Comparison of ENCODE assay signal across 8 mouse cellular contexts in genomic region chr6:108667599-108668021, GRCm38 (mm10). TPM values are rescaled to one million over a fixed set of nuclear protein-coding genes. Genes with fewer than 3 reads are reported as not detected.
A peak's percentile ranks its signal among the peaks of the same experiment; 100 is the strongest.
DNase-seq lines count a peak whose midpoint lies in the region; ATAC-seq and TF ChIP-seq lines count a peak whose summit lies in the region.

No protein-coding gene starts in this region.

- peaks cover 18% of the 10 kb centered on the region for H3K36me3 ChIP-seq in heart, embryonic 16.5 days (ENCODE audit: control insufficient read depth, insufficient read depth)
- H3K36me3 ChIP-seq in stomach, embryonic 14.5 days (ENCODE audit: control insufficient read depth, insufficient read depth, low read length) = peaks cover 5% of the 10 kb centered on the region
- H3K36me3 ChIP-seq in thymus, adult 2 months (ENCODE audit: control insufficient read depth, insufficient read depth, low read length) = no peaks in the 10 kb centered on the region

- peak overlapping the region; percentile 86 for H3K27ac ChIP-seq in heart, embryonic 16.5 days (ENCODE audit: low read length)
- peak overlapping the region; percentile 87 for H3K27ac ChIP-seq in stomach, embryonic 14.5 days (ENCODE audit: low read length)
- H3K27ac ChIP-seq in thymus, adult 2 months (ENCODE audit: control insufficient read depth, insufficient read depth, low read length) = no peak overlapping the region

- TF ChIP-seq POLR2A in thymus, adult 2 months (IDR thresholded peaks at IDR 0.05; ENCODE audit: control insufficient read depth, extremely low read depth, insufficient read depth, low read length, poor library complexity) = no peak

- TF ChIP-seq CTCF in thymus, adult 2 months (IDR thresholded peaks at IDR 0.05; ENCODE audit: borderline replicate concordance, control insufficient read depth, extremely low read depth, insufficient read depth, low read length, poor library complexity) = no peak

- peaks cover 34% of the 10 kb centered on the region for H3K4me1 ChIP-seq in heart, embryonic 16.5 days (ENCODE audit: control insufficient read depth, insufficient read depth, low read length)
- H3K4me1 ChIP-seq in stomach, embryonic 14.5 days (ENCODE audit: control insufficient read depth, insufficient read depth, low read length) = peaks cover 11% of the 10 kb centered on the region; the same call in 1 of the 2 replicates
- H3K4me1 ChIP-seq in thymus, adult 2 months (replicated peaks; ENCODE audit: control insufficient read depth, insufficient read depth, low read length) = peaks cover 6% of the 10 kb centered on the region

- H3K9me3 ChIP-seq in heart, embryonic 16.5 days (replicated peaks; ENCODE audit: control insufficient read depth, low read length) = no peaks in the 10 kb centered on the region
- no peaks in the 10 kb centered on the region for H3K9me3 ChIP-seq in stomach, embryonic 14.5 days (ENCODE audit: control insufficient read depth, low read depth, low read length)

- DNase-seq in frontal cortex, postnatal 10 days (ENCODE audit: low spot score in 2 of 2) = no peak
- DNase-seq in embryo, embryonic 10 days (ENCODE audit: low spot score) = peak; percentile 39
- peak; percentile 39 to 75 for DNase-seq in kidney, postnatal 25 days
- DNase-seq in thymus, adult 2 months = no peak
- DNase-seq in thymus, postnatal 36 days = no peak

- H3K4me2 ChIP-seq in heart, embryonic 16.5 days (ENCODE audit: low read depth, low read length) = peak overlapping the region; percentile 58
- no peak overlapping the region for H3K4me2 ChIP-seq in stomach, embryonic 14.5 days (replicated peaks; ENCODE audit: low read depth, low read length)

- WGBS in heart, embryonic 16.5 days = 11% methylated on average over 6 of the region's 6 CpGs
- WGBS in stomach, embryonic 14.5 days = 30% methylated on average over 6 of the region's 6 CpGs
- WGBS in thymus, adult 2 months = 81% methylated on average over 6 of the region's 6 CpGs

- H3K27me3 ChIP-seq in heart, embryonic 16.5 days (ENCODE audit: control insufficient read depth, insufficient read depth, low read length) = no peaks in the 10 kb centered on the region
- H3K27me3 ChIP-seq in stomach, embryonic 14.5 days (ENCODE audit: control insufficient read depth, insufficient read depth, low read length) = no peaks in the 10 kb centered on the region
- no peaks in the 10 kb centered on the region for H3K27me3 ChIP-seq in thymus, adult 2 months (ENCODE audit: control insufficient read depth, insufficient read depth, low read length)

- peak overlapping the region; percentile 37 for H3K9ac ChIP-seq in heart, embryonic 16.5 days (ENCODE audit: low read length)
- 0 out of 2 replicates have a peak overlapping the region, but pooled peaks have one; percentile 36 for H3K9ac ChIP-seq in stomach, embryonic 14.5 days (replicated peaks; ENCODE audit: low read depth, low read length)

- 0 out of 2 replicates have a peak, but pooled peaks have one; percentile 5 for ATAC-seq in frontal cortex, adult (ENCODE audit: low TSS enrichment)
- ATAC-seq in heart, embryonic 16.5 days (replicated peaks; ENCODE audit: extremely low read depth, insufficient read depth, low FRiP score) = 0 out of 2 replicates have a peak, but pooled peaks have one; percentile 7
- ATAC-seq in stomach, embryonic 14.5 days (ENCODE audit: insufficient number of reproducible peaks, insufficient read depth, low FRiP score, low read depth) = no peak

- no peak overlapping the region for H3K4me3 ChIP-seq in heart, embryonic 16.5 days (ENCODE audit: low read length)
- no peak overlapping the region for H3K4me3 ChIP-seq in stomach, embryonic 14.5 days (ENCODE audit: low read depth, low read length)
- H3K4me3 ChIP-seq in thymus, adult 2 months (ENCODE audit: control insufficient read depth, insufficient read depth, low read length) = no peak overlapping the region

RNA-seq across cellular contexts. Expression of gene Bhlhe40, which starts 7.2 kb away (rescaled TPM):
- polyA plus RNA-seq in heart, embryonic 16.5 days (2015; fragmentation: Nextera tagmentation; extraction: Ambion mirVana) = 24.4 and 28.5 TPM in 2 replicates
- polyA plus RNA-seq in stomach, embryonic 14.5 days (2014; fragmentation: Nextera tagmentation; extraction: Ambion mirVana) = 19.8 and 25.1 TPM in 2 replicates
- 6.2 and 7.9 TPM in 2 replicates for polyA plus RNA-seq in thymus, adult 2 months (2012; rRNA removed)

Comparison
In these comparisons a context has a peak if more than half of its experiments do, and no peak if none do; other contexts are left out.
1. DNase-seq: peak in embryo, embryonic 10 days (single experiment) and kidney, postnatal 25 days (2 of 2); none in frontal cortex, postnatal 10 days (0 of 2), thymus, adult 2 months (single experiment) and thymus, postnatal 36 days (0 of 2).